Mouse (Mus musculus) urinary bladder, postnatal 25 days (tissue): ENCODE measurements around the gene Caln1.
A peak's percentile ranks its signal among the peaks of the same experiment; 100 is the strongest.

ENCODE experiments used
- DNase-seq: peaks from one replicate; pipeline ENCODE4 v3.0.0; 2022; ENCODE audit warnings: low spot score

The Caln1 gene

GRCm38 (mm10) chr5:130394386-130394785, 25.1 kb downstream of the Caln1 start:
- no peak for DNase-seq

- DNase-seq, result no peak
These were observed 25.9 kb downstream of the Caln1 start for GRCm38 (mm10) chr5:130395142-130395541.

GRCm38 (mm10) chr5:130400136-130400917, 31.1 kb downstream of the Caln1 start:
- DNase-seq, result no peak

GRCm38 (mm10) chr5:130405201-130405600, 35.9 kb downstream of the Caln1 start:
- DNase-seq, result peak; percentile 26

- no peak for DNase-seq
These were observed 40.5 kb downstream of the Caln1 start for GRCm38 (mm10) chr5:130409706-130410105.

GRCm38 (mm10) chr5:130411516-130411915, 42.3 kb downstream of the Caln1 start:
- no peak for DNase-seq

GRCm38 (mm10) chr5:130447438-130447837, 78.2 kb downstream of the Caln1 start:
- no peak for DNase-seq

- no peak for DNase-seq
These were observed 79.2 kb downstream of the Caln1 start for GRCm38 (mm10) chr5:130448491-130448890.

GRCm38 (mm10) chr5:130448931-130449856, 79.9 kb downstream of the Caln1 start:
- DNase-seq, result no peak

GRCm38 (mm10) chr5:130450031-130450541, 80.8 kb downstream of the Caln1 start:
- DNase-seq, result no peak

GRCm38 (mm10) chr5:130458076-130458475, 88.8 kb downstream of the Caln1 start:
- no peak for DNase-seq

GRCm38 (mm10) chr5:130472209-130472608, 103.0 kb downstream of the Caln1 start:
- no peak for DNase-seq

- DNase-seq, result no peak
These were observed 105.6 kb downstream of the Caln1 start for GRCm38 (mm10) chr5:130474876-130475275.

- no peak for DNase-seq
These were observed 107.5 kb downstream of the Caln1 start for GRCm38 (mm10) chr5:130476741-130477140.

GRCm38 (mm10) chr5:130480290-130480689, 111.0 kb downstream of the Caln1 start:
- no peak for DNase-seq

GRCm38 (mm10) chr5:130491471-130491870, 122.2 kb downstream of the Caln1 start:
- DNase-seq, result no peak

GRCm38 (mm10) chr5:130492305-130492704, 123.0 kb downstream of the Caln1 start:
- no peak for DNase-seq

- DNase-seq, result no peak
These were observed 133.3 kb downstream of the Caln1 start for GRCm38 (mm10) chr5:130502541-130502940.

- no peak for DNase-seq
These were observed 135.6 kb downstream of the Caln1 start for GRCm38 (mm10) chr5:130504891-130505290.

GRCm38 (mm10) chr5:130510516-130510915, 141.3 kb downstream of the Caln1 start:
- no peak for DNase-seq

GRCm38 (mm10) chr5:130515395-130515794, 146.1 kb downstream of the Caln1 start:
- DNase-seq, result no peak

- no peak for DNase-seq
These were observed 151.3 kb downstream of the Caln1 start for GRCm38 (mm10) chr5:130520527-130520926.

GRCm38 (mm10) chr5:130527416-130527815, 158.2 kb downstream of the Caln1 start:
- DNase-seq, result no peak
